ENCODE assay signal across 8 mouse cellular contexts in the genomic region with DNA sequence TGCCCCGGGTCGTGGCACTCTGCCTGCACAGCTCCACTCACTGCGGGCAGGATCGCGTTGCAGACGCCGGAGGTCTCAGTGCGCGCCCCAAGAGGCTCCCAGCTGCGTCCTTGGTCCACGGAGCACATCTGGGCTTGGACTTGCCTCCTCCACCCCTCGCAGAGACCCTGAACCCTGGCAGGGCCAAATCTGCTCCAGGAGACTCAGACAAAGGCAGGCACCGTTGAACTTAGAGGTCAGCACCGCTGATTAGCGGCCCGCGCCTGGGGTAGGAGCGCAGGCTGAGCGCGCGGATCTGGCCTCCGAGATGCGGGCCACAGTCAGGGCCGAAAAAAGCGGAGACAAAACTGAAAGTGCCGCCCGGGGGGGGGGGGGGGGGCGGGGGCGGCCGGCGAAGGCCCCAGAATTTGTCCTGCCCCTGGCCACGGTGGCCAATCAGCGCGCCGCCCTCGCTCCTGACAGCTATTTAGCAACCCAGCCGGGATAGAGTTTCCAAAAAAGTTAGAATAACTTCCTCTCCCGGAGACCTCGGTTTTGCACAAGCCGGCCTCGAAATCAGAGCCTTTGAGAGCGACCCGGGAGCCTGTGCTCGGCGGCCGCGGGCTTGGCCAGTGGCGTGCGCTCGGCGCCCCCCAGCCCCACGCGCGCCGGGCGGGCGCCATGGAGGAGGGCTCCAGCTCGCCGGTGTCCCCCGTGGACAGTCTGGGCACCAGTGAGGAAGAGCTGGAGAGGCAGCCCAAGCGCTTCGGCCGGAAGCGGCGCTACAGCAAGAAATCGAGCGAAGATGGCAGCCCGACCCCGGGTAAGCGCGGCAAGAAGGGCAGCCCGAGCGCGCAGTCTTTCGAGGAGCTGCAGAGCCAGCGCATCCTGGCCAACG. TPM values are rescaled to one million over a fixed set of nuclear protein-coding genes. Genes with fewer than 3 reads are reported as not detected.
A peak's percentile ranks its signal among the peaks of the same experiment; 100 is the strongest.
DNase-seq lines count a peak whose midpoint lies in the region; ATAC-seq lines count a peak whose summit lies in the region.

A gene (plus strand): TSS at position 495 of the 877 bp plus-strand sequence.

- under 1% methylated on average over 71 of the region's 77 CpGs for WGBS in embryonic facial prominence, embryonic 12.5 days
- under 1% methylated on average over 71 of the region's 77 CpGs for WGBS in heart, embryonic 11.5 days (ENCODE audit: insufficient replicate concordance)
- WGBS in kidney, embryonic 15.5 days: under 1% methylated on average over 75 of the region's 77 CpGs

- H3K27me3 ChIP-seq in embryonic facial prominence, embryonic 12.5 days: peaks cover 34% of the 10 kb centered on the region
- peaks cover 44% of the 10 kb centered on the region for H3K27me3 ChIP-seq in heart, embryonic 11.5 days (ENCODE audit: control insufficient read depth, insufficient read depth, low read length)
- H3K27me3 ChIP-seq in kidney, embryonic 15.5 days: peaks cover 81% of the 10 kb centered on the region

- H3K4me3 ChIP-seq in embryonic facial prominence, embryonic 12.5 days: peak within 1 kb of the TSS; percentile 59
- peak within 1 kb of the TSS; percentile 59 for H3K4me3 ChIP-seq in heart, embryonic 11.5 days (ENCODE audit: low read depth, low read length)
- H3K4me3 ChIP-seq in kidney, embryonic 15.5 days (replicated peaks): peak within 1 kb of the TSS; percentile 54

- peak; percentile 12 to 60 for DNase-seq in adrenal gland, adult (ENCODE audit: inconsistent age in 2 of 2, low spot score in 1 of 2)
- no peak for DNase-seq in adrenal gland, adult 18-20 months (ENCODE audit: low spot score in 2 of 2)
- DNase-seq in lung, postnatal 10 days: peak; percentile 72
- DNase-seq in right cerebral cortex, postnatal 14 days: peak; percentile 49
- no peak for DNase-seq in layer of hippocampus, adult 9-11 months

- peak; percentile 78 for ATAC-seq in embryonic facial prominence, embryonic 12.5 days (ENCODE audit: insufficient number of reproducible peaks, insufficient read depth, low FRiP score, low TSS enrichment)
- ATAC-seq in heart, embryonic 11.5 days (replicated peaks; ENCODE audit: insufficient number of reproducible peaks, low FRiP score, low TSS enrichment): no peak; the same call in 1 of the 2 replicates
- peak; percentile 66 for ATAC-seq in kidney, embryonic 15.5 days (replicated peaks; ENCODE audit: low FRiP score)

- H3K36me3 ChIP-seq in embryonic facial prominence, embryonic 12.5 days: no peaks in the 10 kb centered on the region
- no peaks in the 10 kb centered on the region for H3K36me3 ChIP-seq in heart, embryonic 11.5 days (ENCODE audit: control insufficient read depth, insufficient read depth, low read length)
- no peaks in the 10 kb centered on the region for H3K36me3 ChIP-seq in kidney, embryonic 15.5 days

- H3K27ac ChIP-seq in embryonic facial prominence, embryonic 12.5 days: peak within 1 kb of the TSS; percentile 96
- H3K27ac ChIP-seq in heart, embryonic 11.5 days (ENCODE audit: low read depth, low read length): peak within 1 kb of the TSS; percentile 54
- H3K27ac ChIP-seq in kidney, embryonic 15.5 days: peak within 1 kb of the TSS; percentile 58

- H3K4me1 ChIP-seq in embryonic facial prominence, embryonic 12.5 days: peaks cover 29% of the 10 kb centered on the region
- H3K4me1 ChIP-seq in heart, embryonic 11.5 days (ENCODE audit: control insufficient read depth, insufficient read depth, low read length): peaks cover 11% of the 10 kb centered on the region; the same call in 1 of the 2 replicates
- peaks cover 38% of the 10 kb centered on the region for H3K4me1 ChIP-seq in kidney, embryonic 15.5 days

- H3K4me2 ChIP-seq in embryonic facial prominence, embryonic 12.5 days (replicated peaks): peak within 1 kb of the TSS; percentile 88
- peak within 1 kb of the TSS; percentile 98 for H3K4me2 ChIP-seq in heart, embryonic 11.5 days
- peak within 1 kb of the TSS; percentile 88 for H3K4me2 ChIP-seq in kidney, embryonic 15.5 days

- no peaks in the 10 kb centered on the region for H3K9me3 ChIP-seq in embryonic facial prominence, embryonic 12.5 days
- no peaks in the 10 kb centered on the region for H3K9me3 ChIP-seq in heart, embryonic 11.5 days (replicated peaks; ENCODE audit: control insufficient read depth, low read length)
- no peaks in the 10 kb centered on the region for H3K9me3 ChIP-seq in kidney, embryonic 15.5 days (replicated peaks)

- peak within 1 kb of the TSS; percentile 72 for H3K9ac ChIP-seq in embryonic facial prominence, embryonic 12.5 days
- peak within 1 kb of the TSS; percentile 63 for H3K9ac ChIP-seq in heart, embryonic 11.5 days (ENCODE audit: low read depth, low read length)
- H3K9ac ChIP-seq in kidney, embryonic 15.5 days: peak within 1 kb of the TSS; percentile 45

RNA-seq across cellular contexts. Expression of the gene that starts here (rescaled TPM):
- 1 to 10 TPM; 1.7 to 4.0 TPM for total RNA-seq in adrenal gland, adult 18-20 months (2021)
- polyA plus RNA-seq in embryonic facial prominence, embryonic 12.5 days (2016; fragmentation: Nextera tagmentation; extraction: Ambion mirVana): 64.4 and 65.0 TPM in 2 replicates
- 5.2 and 6.5 TPM in 2 replicates for polyA plus RNA-seq in heart, embryonic 11.5 days (2014; fragmentation: Nextera tagmentation; extraction: Ambion mirVana)
- 6.9 and 8.9 TPM in 2 replicates for polyA plus RNA-seq in kidney, embryonic 15.5 days (2015; fragmentation: Nextera tagmentation; extraction: Ambion mirVana)

Comparison
In these comparisons a context has a peak if more than half of its experiments do, and no peak if none do; other contexts are left out.
1. DNase-seq: peak in adrenal gland, adult (2 of 2), lung, postnatal 10 days (single experiment) and right cerebral cortex, postnatal 14 days (single experiment); none in adrenal gland, adult 18-20 months (0 of 2) and layer of hippocampus, adult 9-11 months (single experiment).
2. Peak in every context shown above with its lines, with median percentiles within 50 percentile points of each other: H3K27ac ChIP-seq, H3K4me2 ChIP-seq, H3K4me3 ChIP-seq and H3K9ac ChIP-seq.